In the genomic region with DNA sequence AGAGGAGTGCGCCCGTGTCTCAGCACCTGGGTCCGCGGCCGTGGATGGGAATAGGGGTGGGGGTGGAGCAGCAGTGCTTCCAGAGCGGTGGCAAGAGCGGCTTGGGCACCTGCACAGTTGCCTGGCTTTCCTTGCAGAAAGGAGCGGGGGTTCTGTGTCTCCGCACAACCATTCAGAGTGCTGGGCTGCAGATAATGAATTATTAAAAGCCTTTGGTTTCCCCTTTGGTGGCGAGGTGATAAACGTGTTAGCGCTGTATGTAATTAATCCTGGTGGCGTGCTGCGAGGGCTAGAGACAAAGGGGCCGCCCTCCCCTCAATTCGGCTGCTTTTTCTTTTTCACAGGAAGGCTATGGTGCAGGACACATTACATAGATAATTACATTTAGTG, we compare ENCODE assay signal across 7 mouse cellular contexts. TPM values are rescaled to one million over a fixed set of nuclear protein-coding genes. Genes with fewer than 3 reads are reported as not detected.
DNase-seq lines count a peak whose midpoint lies in the region; ATAC-seq and TF ChIP-seq lines count a peak whose summit lies in the region.

No protein-coding gene starts in this region.

- H3K4me3 ChIP-seq in lung, embryonic 14.5 days (ENCODE audit: low read depth, low read length) = peak overlapping the region; percentile 42
- H3K4me3 ChIP-seq in embryonic facial prominence, embryonic 13.5 days = peak overlapping the region; percentile 49
- peak overlapping the region; percentile 51 for H3K4me3 ChIP-seq in intestine, embryonic 16.5 days (ENCODE audit: low read length)
- peak overlapping the region; percentile 51 for H3K4me3 ChIP-seq in neural tube, embryonic 14.5 days (ENCODE audit: low read depth, low read length)

- no peaks in the 10 kb centered on the region for H3K9me3 ChIP-seq in lung, embryonic 14.5 days (ENCODE audit: low read depth, low read length)
- H3K9me3 ChIP-seq in embryonic facial prominence, embryonic 13.5 days = no peaks in the 10 kb centered on the region
- H3K9me3 ChIP-seq in intestine, embryonic 16.5 days (ENCODE audit: control insufficient read depth, low read length) = no peaks in the 10 kb centered on the region
- no peaks in the 10 kb centered on the region for H3K9me3 ChIP-seq in neural tube, embryonic 14.5 days (ENCODE audit: control insufficient read depth, low read length)

- peaks cover 23% of the 10 kb centered on the region for H3K27me3 ChIP-seq in lung, embryonic 14.5 days (ENCODE audit: insufficient read depth, low read length)
- H3K27me3 ChIP-seq in embryonic facial prominence, embryonic 13.5 days = peaks cover 39% of the 10 kb centered on the region
- no peaks in the 10 kb centered on the region for H3K27me3 ChIP-seq in intestine, embryonic 16.5 days (replicated peaks; ENCODE audit: control insufficient read depth, insufficient read depth, low read length)
- H3K27me3 ChIP-seq in neural tube, embryonic 14.5 days (ENCODE audit: control insufficient read depth, insufficient read depth, low read length) = no peaks in the 10 kb centered on the region

- no peaks in the 10 kb centered on the region for H3K36me3 ChIP-seq in lung, embryonic 14.5 days (ENCODE audit: insufficient read depth)
- no peaks in the 10 kb centered on the region for H3K36me3 ChIP-seq in embryonic facial prominence, embryonic 13.5 days
- no peaks in the 10 kb centered on the region for H3K36me3 ChIP-seq in intestine, embryonic 16.5 days (ENCODE audit: control insufficient read depth, insufficient read depth, low read length)
- H3K36me3 ChIP-seq in neural tube, embryonic 14.5 days (ENCODE audit: control insufficient read depth, insufficient read depth, low read length) = no peaks in the 10 kb centered on the region

- H3K4me2 ChIP-seq in lung, embryonic 14.5 days = peak overlapping the region; percentile 79
- H3K4me2 ChIP-seq in embryonic facial prominence, embryonic 13.5 days = peak overlapping the region; percentile 91
- H3K4me2 ChIP-seq in intestine, embryonic 16.5 days (ENCODE audit: low read depth, low read length) = peak overlapping the region; percentile 81
- H3K4me2 ChIP-seq in neural tube, embryonic 14.5 days (ENCODE audit: low read depth, low read length) = peak overlapping the region; percentile 81

- no peaks in the 10 kb centered on the region; the same call in 1 of the 2 replicates for H3K4me1 ChIP-seq in lung, embryonic 14.5 days (ENCODE audit: insufficient read depth)
- peaks cover 26% of the 10 kb centered on the region for H3K4me1 ChIP-seq in embryonic facial prominence, embryonic 13.5 days
- H3K4me1 ChIP-seq in intestine, embryonic 16.5 days (ENCODE audit: control insufficient read depth, insufficient read depth, low read length) = peaks cover 23% of the 10 kb centered on the region
- peaks cover 16% of the 10 kb centered on the region for H3K4me1 ChIP-seq in neural tube, embryonic 14.5 days (ENCODE audit: control insufficient read depth, insufficient read depth, low read length)

- no peak overlapping the region for H3K27ac ChIP-seq in lung, embryonic 14.5 days (ENCODE audit: low read depth)
- H3K27ac ChIP-seq in embryonic facial prominence, embryonic 13.5 days = peak overlapping the region; percentile 23; the same call in 1 of the 2 replicates
- peak overlapping the region; percentile 23; the same call in 1 of the 2 replicates for H3K27ac ChIP-seq in intestine, embryonic 16.5 days (ENCODE audit: low read length)
- H3K27ac ChIP-seq in neural tube, embryonic 14.5 days (ENCODE audit: low read depth, low read length) = peak overlapping the region; percentile 94

- no peak for ATAC-seq in lung, embryonic 14.5 days (ENCODE audit: insufficient read depth)
- ATAC-seq in embryonic facial prominence, embryonic 13.5 days (ENCODE audit: insufficient number of reproducible peaks, insufficient read depth, low FRiP score, low TSS enrichment, low read depth) = no peak
- peak; percentile 22 for ATAC-seq in intestine, embryonic 16.5 days
- ATAC-seq in neural tube, embryonic 14.5 days (ENCODE audit: low read depth) = peak; percentile 62

- DNase-seq in lung, embryonic 14.5 days = no peak
- no peak for DNase-seq in lung, postnatal 10 days
- DNase-seq in gastrocnemius, adult 8-10 months (ENCODE audit: low spot score in 2 of 2) = no peak
- no peak for DNase-seq in spleen, postnatal 36 days (ENCODE audit: low spot score in 2 of 2)

- peak overlapping the region; percentile 27 for H3K9ac ChIP-seq in lung, embryonic 14.5 days
- H3K9ac ChIP-seq in embryonic facial prominence, embryonic 13.5 days = peak overlapping the region; percentile 61
- peak overlapping the region; percentile 54 for H3K9ac ChIP-seq in intestine, embryonic 16.5 days (ENCODE audit: low read depth, low read length)
- H3K9ac ChIP-seq in neural tube, embryonic 14.5 days (replicated peaks; ENCODE audit: low read depth, low read length) = peak overlapping the region; percentile 85

- 4% methylated on average over 16 of the region's 16 CpGs for WGBS in lung, embryonic 14.5 days
- 2% methylated on average over 16 of the region's 16 CpGs for WGBS in embryonic facial prominence, embryonic 13.5 days
- 12% methylated on average over 16 of the region's 16 CpGs for WGBS in intestine, embryonic 16.5 days
- under 1% methylated on average over 16 of the region's 16 CpGs for WGBS in neural tube, embryonic 14.5 days

- TF ChIP-seq CTCF in lung, embryonic 14.5 days (IDR thresholded peaks at IDR 0.05; ENCODE audit: low read depth) = no peak

RNA-seq across cellular contexts. Expression of a gene that starts 18.7 kb away (rescaled TPM):
- 6.7 and 10.2 TPM in 2 replicates for polyA plus RNA-seq in lung, embryonic 14.5 days (2014; fragmentation: Nextera tagmentation; extraction: Ambion mirVana)
- 4.0 and 5.0 TPM in 2 replicates for polyA plus RNA-seq in embryonic facial prominence, embryonic 13.5 days (2015; fragmentation: Nextera tagmentation; extraction: Ambion mirVana)
- polyA plus RNA-seq in intestine, embryonic 16.5 days (2015; fragmentation: Nextera tagmentation; extraction: Ambion mirVana) = 10.6 and 11.0 TPM in 2 replicates
- polyA plus RNA-seq in neural tube, embryonic 14.5 days (2014; fragmentation: Nextera tagmentation; extraction: Ambion mirVana) = 25.5 and 27.9 TPM in 2 replicates
- total RNA-seq in gastrocnemius, adult 8-10 months (2022) = 10 to 100 TPM in 3 of 4 experiments, 1 to 10 TPM in 1; 6.6 to 15.1 (median 11.8) TPM

RNA-seq across cellular contexts. Expression of a gene that starts 51.8 kb away (rescaled TPM):
- 51.4 and 54.3 TPM in 2 replicates for polyA plus RNA-seq in lung, embryonic 14.5 days (2014; fragmentation: Nextera tagmentation; extraction: Ambion mirVana)
- 32.0 and 35.2 TPM in 2 replicates for polyA plus RNA-seq in embryonic facial prominence, embryonic 13.5 days (2015; fragmentation: Nextera tagmentation; extraction: Ambion mirVana)
- 48.0 and 53.7 TPM in 2 replicates for polyA plus RNA-seq in intestine, embryonic 16.5 days (2015; fragmentation: Nextera tagmentation; extraction: Ambion mirVana)
- 25.9 and 37.1 TPM in 2 replicates for polyA plus RNA-seq in neural tube, embryonic 14.5 days (2014; fragmentation: Nextera tagmentation; extraction: Ambion mirVana)
- 10 to 100 TPM; 14.8 to 18.2 (median 16.3) TPM for total RNA-seq in gastrocnemius, adult 8-10 months (2022)

Comparison
In these comparisons a context has a peak if more than half of its experiments do, and no peak if none do; other contexts are left out.
1. ATAC-seq: peak in intestine, embryonic 16.5 days (single experiment) and neural tube, embryonic 14.5 days (single experiment); none in lung, embryonic 14.5 days (single experiment) and embryonic facial prominence, embryonic 13.5 days (single experiment).
2. H3K9ac ChIP-seq: peak in every context shown above with its lines; median percentile 85 in neural tube, embryonic 14.5 days; 61 in embryonic facial prominence, embryonic 13.5 days; 54 in intestine, embryonic 16.5 days; 27 in lung, embryonic 14.5 days.
3. Peak in every context shown above with its lines, with median percentiles within 50 percentile points of each other: H3K4me2 ChIP-seq and H3K4me3 ChIP-seq.